Mouse (Mus musculus) liver, adult 2 months (tissue): ENCODE data around the gene Lrrc43. TPM values are rescaled to one million over a fixed set of nuclear protein-coding genes. Genes with fewer than 3 reads are reported as not detected.

Source experiments
- DNase-seq: peaks from one replicate; pipeline ENCODE4 v3.0.0-alpha.2; 2011; ENCODE audit warnings: low read depth, low spot score; ENCODE audit errors: extremely low read depth
- H3K27ac ChIP-seq: fragments of 200-500 bp; replicated peaks from 2 replicates; pipeline ENCODE4 v1.5.1; 2012; ENCODE audit warnings: low read depth, mild to moderate bottlenecking, control low read depth, inconsistent platforms, low read length; ENCODE audit not compliant: insufficient read depth
- H3K27me3 ChIP-seq: fragments of 200-500 bp; 2 replicates; pipeline ENCODE4 v1.6.1; 2012; ENCODE audit warnings: mild to moderate bottlenecking, moderate library complexity, low read length, inconsistent platforms; ENCODE audit not compliant: control insufficient read depth, insufficient read depth
- H3K36me3 ChIP-seq: fragments of 200-500 bp; 2 replicates; pipeline ENCODE4 v1.6.1; 2012; ENCODE audit warnings: low read length, inconsistent platforms; ENCODE audit not compliant: control insufficient read depth, insufficient read depth
- H3K4me1 ChIP-seq: fragments of 200-500 bp; 2 replicates; pipeline ENCODE4 v1.6.1; 2011; ENCODE audit warnings: low read length; ENCODE audit not compliant: control insufficient read depth, insufficient read depth
- H3K4me3 ChIP-seq: fragments of 200-500 bp; 2 replicates; pipeline ENCODE4 v1.5.1; 2011; ENCODE audit warnings: low read depth, mild to moderate bottlenecking, control low read depth, low read length, moderate library complexity; ENCODE audit not compliant: insufficient read depth
- H3K79me2 ChIP-seq: fragments of 200-500 bp; 2 replicates; pipeline ENCODE4 v1.6.1; 2012; ENCODE audit warnings: inconsistent platforms, mild to moderate bottlenecking, low read length, moderate library complexity; ENCODE audit not compliant: control insufficient read depth, insufficient read depth
- H3K9ac ChIP-seq: fragments of 200-500 bp; 2 replicates; pipeline ENCODE4 v1.6.1; 2012; ENCODE audit warnings: low read depth, mild to moderate bottlenecking, control low read depth, inconsistent platforms, low read length
- CTCF ChIP-seq: fragments of 200-500 bp; IDR thresholded peaks from 2 replicates; pipeline ENCODE4 v1.5.1; 2011; ENCODE audit warnings: low read depth, low read length, control low read depth
- POLR2A ChIP-seq: fragments of 200-500 bp; IDR thresholded peaks from 2 replicates; pipeline ENCODE4 v1.6.1; 2011; ENCODE audit warnings: low read length, control low read depth; ENCODE audit not compliant: insufficient read depth; ENCODE audit errors: extremely low read depth
- WGBS: fragments of 180-500 bp; shearing (Covaris S2); methylation state at CpG from one replicate; pipeline ENCODE4 v1.1.7; 2018; 5-methylcytosine and 5-hydroxymethylcytosine counted together
- polyA plus RNA-seq: library from polyadenylated mRNA; depleted of rRNA; stranded (reverse); fragments of >200 nt; gene quantifications from 2 replicates; pipeline ENCODE4 v1.2.3, GENCODE M21; 2012; rRNA removed
- total RNA-seq: library from RNA; depleted of rRNA; stranded (reverse); fragments of >200 nt; gene quantifications from 2 replicates; pipeline ENCODE4 v1.2.3, GENCODE M21; 2014; rRNA removed

Gene Lrrc43
- total RNA-seq, result not detected in 2 replicates
- polyA plus RNA-seq, result not detected in 2 replicates

- TF ChIP-seq CTCF, result no peak
- no peak for TF ChIP-seq POLR2A
- no peak within 1 kb of the TSS for H3K27ac ChIP-seq
- H3K79me2 ChIP-seq, result no peaks in the 10 kb centered on the region
- H3K36me3 ChIP-seq, result no peaks in the 10 kb centered on the region
- no peak within 1 kb of the TSS for H3K9ac ChIP-seq
- H3K4me1 ChIP-seq, result no peaks in the 10 kb centered on the region
- H3K27me3 ChIP-seq, result no peaks in the 10 kb centered on the region
- H3K4me3 ChIP-seq, result no peak within 1 kb of the TSS
- 14% methylated on average over 25 of the region's 25 CpGs for WGBS
- DNase-seq, result no peak
Measured at GRCm38 (mm10) chr5:123489112-123489785, at the start of gene Lrrc43, which contains the start of gene Il31. TSS of gene Lrrc43 (plus strand) at chr5:123489305. TSS of gene Il31 (minus strand) at chr5:123489489.

GRCm38 (mm10) chr5:123439312-123439711, 49.8 kb upstream of the Lrrc43 start:
- TF ChIP-seq POLR2A (no peak), CTCF (no peak)
- 95% methylated on average over 1 of the region's 1 CpGs for WGBS
- Histone ChIP-seq H3K36me3 (peaks cover 7% of the 10 kb centered on the region; the same call in 1 of the 2 replicates), H3K4me1 (no peaks in the 10 kb centered on the region), H3K27ac (no peak overlapping the region), H3K27me3 (no peaks in the 10 kb centered on the region), H3K9ac (no peak overlapping the region), H3K4me3 (no peak overlapping the region), H3K79me2 (peaks cover 3% of the 10 kb centered on the region; the same call in 1 of the 2 replicates)
- DNase-seq, result no peak

GRCm38 (mm10) chr5:123439941-123440340, 49.2 kb upstream of the Lrrc43 start:
- H3K79me2 ChIP-seq, result peaks cover 3% of the 10 kb centered on the region; the same call in 1 of the 2 replicates
- WGBS, result 88% methylated on average over 4 of the region's 4 CpGs
- H3K36me3 ChIP-seq, result peaks cover 7% of the 10 kb centered on the region; the same call in 1 of the 2 replicates
- no peak overlapping the region for H3K9ac ChIP-seq
- no peak overlapping the region for H3K4me3 ChIP-seq
- DNase-seq, result no peak
- H3K27me3 ChIP-seq, result no peaks in the 10 kb centered on the region
- no peak for TF ChIP-seq POLR2A
- TF ChIP-seq CTCF, result peak; percentile 42; the same call in 1 of the 2 replicates
- H3K4me1 ChIP-seq, result no peaks in the 10 kb centered on the region
- no peak overlapping the region for H3K27ac ChIP-seq

- WGBS, result 90% methylated on average over 4 of the region's 4 CpGs
- no peak for DNase-seq
- H3K79me2 ChIP-seq, result peaks cover 3% of the 10 kb centered on the region; the same call in 1 of the 2 replicates
- H3K9ac ChIP-seq, result no peak overlapping the region
- H3K27ac ChIP-seq, result no peak overlapping the region
- TF ChIP-seq CTCF (no peak), POLR2A (no peak)
- H3K4me1 ChIP-seq, result no peaks in the 10 kb centered on the region
- no peak overlapping the region for H3K4me3 ChIP-seq
- H3K27me3 ChIP-seq, result no peaks in the 10 kb centered on the region
- peaks cover 7% of the 10 kb centered on the region for H3K36me3 ChIP-seq
Measured at GRCm38 (mm10) chr5:123440664-123441063, 48.4 kb upstream of the Lrrc43 start.

GRCm38 (mm10) chr5:123442283-123442682, 46.8 kb upstream of the Lrrc43 start:
- H3K36me3 ChIP-seq, result peaks cover 7% of the 10 kb centered on the region
- no peaks in the 10 kb centered on the region for H3K79me2 ChIP-seq
- H3K4me1 ChIP-seq, result no peaks in the 10 kb centered on the region
- H3K27me3 ChIP-seq, result no peaks in the 10 kb centered on the region
- no peak for TF ChIP-seq CTCF
- no peak for TF ChIP-seq POLR2A
- H3K4me3 ChIP-seq, result no peak overlapping the region
- H3K9ac ChIP-seq, result no peak overlapping the region
- 98% methylated on average over 3 of the region's 3 CpGs for WGBS
- no peak for DNase-seq
- no peak overlapping the region for H3K27ac ChIP-seq

GRCm38 (mm10) chr5:123444069-123444468, 45.0 kb upstream of the Lrrc43 start:
- WGBS, result 52% methylated on average over 4 of the region's 4 CpGs
- Histone ChIP-seq H3K4me1 (no peaks in the 10 kb centered on the region), H3K27me3 (no peaks in the 10 kb centered on the region), H3K4me3 (no peak overlapping the region), H3K9ac (no peak overlapping the region), H3K79me2 (no peaks in the 10 kb centered on the region), H3K27ac (no peak overlapping the region), H3K36me3 (peaks cover 12% of the 10 kb centered on the region)
- no peak for TF ChIP-seq POLR2A
- peak; percentile 79 for TF ChIP-seq CTCF
- DNase-seq, result peak; percentile 33
